Mouse (Mus musculus) heart, adult 18-20 months (tissue): ENCODE measurements at regions not wholly inside any gene's neighbourhood (a gene's known extent, or its start where the extent isn't known, plus 50 kb on each side); places are given as distances from the start of the nearest gene placed in this dataset.
A peak's percentile ranks its signal among the peaks of the same experiment; 100 is the strongest.

Source experiments
- DNase-seq, 2 experiments: peaks; one replicate each; pipeline ENCODE4 v3.0.0; 2021 to 2022; ENCODE audit warnings: mixed read lengths in 1 of 2

DNA sequence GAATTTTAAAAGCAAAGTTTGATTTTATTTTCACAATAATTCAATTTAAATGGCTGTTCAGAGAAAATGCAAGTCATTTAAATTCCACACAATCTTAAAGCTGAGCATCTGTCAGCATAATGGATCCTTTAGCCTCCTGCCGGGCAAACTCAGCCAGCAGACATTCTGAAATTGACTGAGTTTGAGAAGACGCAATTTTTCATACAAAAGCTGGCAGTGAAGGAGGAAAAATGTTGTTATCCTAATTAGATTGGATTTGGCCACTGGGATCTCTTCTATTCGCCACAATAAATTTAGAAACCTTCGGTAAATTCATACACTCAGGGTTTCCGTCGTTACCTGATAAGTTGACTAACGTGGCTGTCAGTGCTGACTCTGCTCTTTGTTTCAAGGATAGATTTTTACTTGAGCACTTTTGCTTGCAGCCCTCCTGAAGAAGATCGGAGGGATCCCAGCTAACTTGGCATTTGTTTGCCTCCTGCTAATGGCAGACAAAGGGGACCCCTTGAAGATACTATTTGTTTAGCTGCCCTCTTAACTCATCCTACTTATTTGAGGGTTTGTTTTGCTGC, 244.9 kb upstream of the Fsip2 start:
- DNase-seq, result no peak

DNA sequence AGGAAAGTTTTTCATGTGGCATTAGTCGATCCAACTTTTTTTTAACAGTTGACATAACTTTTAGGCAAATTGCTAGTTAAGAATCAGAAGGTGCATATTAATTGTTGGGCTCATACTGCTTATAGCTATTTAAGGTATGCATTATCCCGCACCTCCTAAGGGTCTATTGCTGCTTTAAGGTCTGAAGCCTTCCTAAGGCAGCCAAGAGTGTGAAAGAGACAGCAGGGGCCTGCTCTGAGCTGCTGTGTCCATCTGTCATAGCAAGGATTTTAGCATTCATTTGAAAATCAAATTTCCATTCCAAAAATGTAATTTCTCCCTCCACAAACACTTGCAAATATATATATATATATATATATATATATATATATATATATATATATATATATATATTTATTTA, 241.6 kb upstream of the Fsip2 start:
- no peak for DNase-seq

DNA sequence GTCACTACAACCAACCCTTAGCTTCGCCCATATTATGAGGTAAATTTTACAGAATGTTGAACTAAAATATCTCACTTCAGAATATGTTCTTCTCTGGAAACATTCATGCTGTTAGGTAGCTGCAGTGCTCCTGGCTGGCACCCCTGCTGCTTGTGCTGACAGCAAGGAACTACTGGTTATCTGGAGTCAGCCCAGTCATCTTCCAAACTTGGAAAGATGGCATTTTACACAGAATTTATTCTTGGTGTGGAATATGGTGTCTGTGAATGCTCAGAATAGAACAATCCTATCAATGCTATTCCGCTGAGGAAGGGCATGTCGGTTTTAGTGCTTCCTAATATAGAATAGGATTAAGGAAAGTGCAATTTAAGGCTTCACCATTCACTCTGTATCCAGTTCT, 227.7 kb upstream of the Fsip2 start:
- DNase-seq, result peak in 1 of 2 experiments; percentile 11
